Mouse (Mus musculus) ES-E14 (cell line): ENCODE data around the gene Psg16. TPM values are rescaled to one million over a fixed set of nuclear protein-coding genes. Genes with fewer than 3 reads are reported as not detected.

Source experiments
- DNase-seq: peaks from one replicate; pipeline ENCODE4 v3.0.0-alpha.2; 2013; ENCODE audit warnings: low read depth, low spot score
- H3K27ac ChIP-seq: 2 replicates; pipeline ENCODE4 v1.5.1; 2012; ENCODE audit warnings: low read depth, mild to moderate bottlenecking, low read length, moderate library complexity, mixed read lengths; ENCODE audit not compliant: poor library complexity, insufficient read depth, severe bottlenecking
- H3K36me3 ChIP-seq: 2 replicates; pipeline ENCODE4 v1.6.1; 2012; ENCODE audit warnings: mild to moderate bottlenecking, low read length, moderate library complexity, mixed read lengths; ENCODE audit not compliant: control insufficient read depth, poor library complexity, insufficient read depth, severe bottlenecking
- H3K4me1 ChIP-seq, 2 experiments: fragments of 150-350 bp in 1 of 2; sonication (generic) in 1 of 2; 2 replicates each; pipeline ENCODE4 v1.6.1; 2012; ENCODE audit warnings: low read length in 2 of 2, mild to moderate bottlenecking in 1 of 2, mixed read lengths in 1 of 2; ENCODE audit not compliant: control insufficient read depth in 2 of 2, insufficient read depth in 2 of 2, poor library complexity in 1 of 2
- H3K4me3 ChIP-seq, 2 experiments: fragments of 150-350 bp in 1 of 2; sonication (generic) in 1 of 2; 2 replicates each; pipeline ENCODE4 v1.5.1; 2012; ENCODE audit warnings: low read length in 2 of 2, low read depth in 1 of 2, mild to moderate bottlenecking in 1 of 2, mixed read lengths in 1 of 2; ENCODE audit not compliant: insufficient read depth in 1 of 2, poor library complexity in 1 of 2, severe bottlenecking in 1 of 2
- H3K9ac ChIP-seq: 2 replicates; pipeline ENCODE4 v1.6.1; 2012; ENCODE audit warnings: low read depth, mild to moderate bottlenecking, low read length, mixed read lengths; ENCODE audit not compliant: poor library complexity, insufficient read depth, severe bottlenecking
- H3K9me3 ChIP-seq: fragments of 150-350 bp; sonication (generic); 2 replicates; pipeline ENCODE4 v1.6.1; 2012; ENCODE audit warnings: low read depth, mild to moderate bottlenecking, low read length; ENCODE audit not compliant: control insufficient read depth, insufficient read depth
- CHD2 ChIP-seq: IDR thresholded peaks from 2 replicates; pipeline ENCODE4 v1.6.1; 2014; ENCODE audit warnings: mild to moderate bottlenecking, low read depth, low read length, inconsistent platforms
- HCFC1 ChIP-seq: IDR thresholded peaks from 2 replicates; pipeline ENCODE4 v1.6.1; 2012; ENCODE audit warnings: low read length, inconsistent platforms, borderline replicate concordance; ENCODE audit not compliant: insufficient read depth
- MAFK ChIP-seq: IDR thresholded peaks from 2 replicates; pipeline ENCODE4 v1.6.1; 2014; ENCODE audit warnings: mild to moderate bottlenecking, low read depth, low read length, inconsistent platforms; ENCODE audit not compliant: insufficient read depth
- ZC3H11A ChIP-seq: IDR thresholded peaks from 2 replicates; pipeline ENCODE4 v1.6.1; 2012; ENCODE audit warnings: low read depth, mild to moderate bottlenecking, inconsistent platforms, low read length, borderline replicate concordance
- ZNF384 ChIP-seq: IDR thresholded peaks from 2 replicates; pipeline ENCODE4 v1.6.1; 2012; ENCODE audit warnings: low read depth, low read length, inconsistent platforms
- in situ Hi-C, 2 experiments: fragments of 600-800 bp; cut with MboI; formaldehyde crosslinking; loops; one replicate each; pipeline ENCODE4 v1.15.1; 2025; ENCODE audit warnings: low sequenced_read_pairs in 2 of 2, inconsistent platforms in 1 of 2; ENCODE audit not compliant: unreplicated experiment in 2 of 2
- total RNA-seq: library from RNA; depleted of rRNA; stranded (reverse); fragments of 300-350 nt; gene quantifications from 2 replicates; pipeline ENCODE4 v1.2.3, GENCODE M21; 2012

The Psg16 gene
- total RNA-seq, 1 experiment = 0.31 TPM

DNA sequence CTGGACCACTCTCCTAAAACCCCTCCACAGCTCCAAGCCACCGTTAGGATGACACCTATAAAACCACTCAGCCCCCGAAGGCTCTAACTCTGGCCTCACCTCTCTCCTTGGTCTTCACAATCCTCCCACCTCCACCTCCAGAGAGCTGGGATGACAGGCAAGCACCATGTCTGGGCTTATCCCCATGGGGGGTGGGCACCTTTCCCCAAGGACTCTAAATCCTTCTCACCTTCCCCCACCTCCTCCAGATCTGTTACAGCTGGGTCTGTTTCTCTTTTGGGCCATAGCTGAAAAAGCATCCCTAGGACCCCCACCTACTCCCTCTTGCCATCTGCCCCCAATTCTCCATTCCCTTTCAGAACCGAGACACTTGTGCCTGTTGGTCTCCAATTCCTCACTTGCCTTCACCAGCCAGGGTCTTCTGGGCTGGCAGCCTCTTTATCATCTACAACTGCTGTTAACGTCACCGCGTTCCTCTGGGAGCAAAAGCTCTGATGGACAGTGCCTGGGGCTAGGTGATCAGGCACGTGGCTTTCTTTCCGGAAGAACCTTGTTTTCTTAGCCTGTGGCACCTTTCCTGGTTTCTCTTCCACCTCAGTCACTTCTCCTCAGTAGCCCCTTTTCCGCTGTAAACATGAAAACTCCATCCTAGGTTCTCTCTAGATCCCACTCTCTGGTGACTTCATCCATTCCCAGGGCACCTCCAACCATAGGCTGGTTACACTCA is 47.8 kb upstream of the Psg16 start:
- Histone ChIP-seq H3K4me3 (peak overlapping the region in 1 of 2 experiments; percentile 81; a peak in 1 of 4 replicates), H3K4me1 (peaks cover 0 to 14% of the 10 kb centered on the region in 2 experiments; a peak in 2 of 4 replicates), H3K9ac (peak overlapping the region; percentile 33; the same call in 1 of the 2 replicates), H3K36me3 (peaks cover 44% of the 10 kb centered on the region), H3K27ac (no peak overlapping the region), H3K9me3 (no peaks in the 10 kb centered on the region)
- DNase-seq = no peak
- in situ Hi-C loops = no loop called here
- TF ChIP-seq ZNF384 (no peak), ZC3H11A (no peak), HCFC1 (no peak), MAFK (no peak), CHD2 (no peak)

DNA sequence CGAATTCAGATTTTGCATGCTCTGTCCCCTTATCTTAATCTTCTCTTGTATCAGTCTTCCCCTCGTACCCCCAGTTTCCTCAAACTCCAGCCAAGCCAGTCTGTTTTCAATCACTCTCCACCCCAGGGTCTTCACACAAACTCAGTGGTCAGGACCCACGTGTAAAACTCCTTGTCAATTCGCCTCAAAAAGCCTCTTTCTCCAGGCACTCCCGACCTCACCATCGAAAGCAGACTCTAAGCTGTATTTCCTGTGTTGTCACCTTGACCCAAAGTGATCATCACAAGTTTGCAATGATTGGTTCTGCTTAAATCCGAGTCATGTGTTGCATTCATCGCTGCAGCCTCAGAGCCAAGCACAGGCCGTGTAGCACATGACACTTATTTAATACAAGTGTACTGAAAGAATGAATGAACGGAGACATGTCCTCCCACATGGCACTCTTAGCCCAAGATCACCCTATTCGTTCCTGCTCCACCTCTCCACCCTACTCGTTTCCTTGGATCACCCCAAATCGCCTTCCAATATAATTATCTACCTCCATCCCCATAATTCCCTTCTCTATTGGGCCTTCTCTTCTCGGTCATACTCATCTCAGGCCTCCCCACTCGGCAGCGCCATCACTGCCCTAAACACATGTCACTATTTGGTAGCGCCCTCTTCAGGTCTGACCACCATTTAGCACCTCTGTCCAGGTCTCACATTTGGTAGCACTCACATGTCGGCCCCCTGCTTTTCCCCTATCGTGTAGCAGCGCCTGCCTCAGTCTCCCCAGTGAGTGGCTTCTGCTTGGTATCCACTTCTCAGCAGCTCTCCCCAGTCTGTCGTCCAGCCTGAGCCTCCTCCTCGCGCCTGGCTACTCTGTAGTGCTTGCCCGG is 46.9 kb upstream of the Psg16 start:
- H3K36me3 ChIP-seq = peaks cover 35% of the 10 kb centered on the region
- no peak for TF ChIP-seq ZNF384
- no peak for TF ChIP-seq CHD2
- no peak for TF ChIP-seq MAFK
- TF ChIP-seq ZC3H11A = no peak
- no peak for TF ChIP-seq HCFC1
- in situ Hi-C loops = no loop called here
- H3K4me1 ChIP-seq = peaks cover 0 to 14% of the 10 kb centered on the region in 2 experiments; a peak in 2 of 4 replicates
- no peaks in the 10 kb centered on the region for H3K9me3 ChIP-seq
- peak overlapping the region; percentile 41; the same call in 1 of the 2 replicates for H3K27ac ChIP-seq
- H3K4me3 ChIP-seq = peak overlapping the region; percentile 81 to 94
- H3K9ac ChIP-seq = peak overlapping the region; percentile 86
- DNase-seq = peak; percentile 77

DNA sequence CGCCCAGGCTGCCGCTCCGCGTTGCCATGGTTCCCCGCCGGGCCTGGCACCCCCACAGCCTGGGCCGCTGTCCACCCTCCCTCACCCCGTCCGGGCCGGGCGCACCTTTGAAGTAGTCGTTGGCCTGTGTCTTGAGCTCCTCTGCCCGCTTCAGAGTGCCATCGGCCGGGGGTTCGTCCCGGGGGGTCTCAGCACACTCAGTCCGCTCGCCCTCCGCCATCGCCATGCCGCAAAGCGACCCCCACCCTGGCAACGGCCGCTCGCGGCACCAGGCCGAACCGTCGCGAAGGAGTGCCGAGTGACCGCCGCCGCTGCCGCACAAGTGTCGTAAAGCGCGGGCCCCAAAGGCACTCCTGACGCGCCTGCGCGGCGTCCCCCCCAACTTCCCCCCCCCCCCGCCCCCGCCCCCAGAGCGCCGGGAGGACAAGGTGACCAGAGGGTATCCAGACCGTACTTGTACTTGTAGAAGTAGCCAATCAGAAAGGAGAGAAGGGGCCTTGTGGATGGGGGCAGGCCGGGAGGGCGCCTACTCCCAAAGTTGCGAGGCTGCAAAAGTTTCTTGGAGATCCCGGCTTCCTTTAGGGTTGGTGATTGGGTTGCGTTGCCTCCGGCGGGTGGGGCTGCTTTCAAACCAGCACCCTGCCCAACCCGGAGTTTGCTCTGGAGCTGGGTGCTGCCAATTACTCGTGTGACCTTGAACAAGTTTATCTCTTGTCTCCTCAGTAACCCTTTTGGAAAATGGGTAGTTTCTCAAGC is 46.1 kb upstream of the Psg16 start, which contains the start of gene Ppp5c:
Ppp5c (minus strand) TSS at position 337 of the 756 bp plus-strand sequence.
- in situ Hi-C loops = no loop called here
- Histone ChIP-seq H3K36me3 (peaks cover 27% of the 10 kb centered on the region; the same call in 1 of the 2 replicates), H3K9ac (peak within 1 kb of the TSS; percentile 86), H3K4me1 (peaks cover 0 to 14% of the 10 kb centered on the region in 2 experiments; a peak in 2 of 4 replicates), H3K27ac (peak within 1 kb of the TSS; percentile 71), H3K4me3 (peak within 1 kb of the TSS; percentile 81 to 94), H3K9me3 (no peaks in the 10 kb centered on the region)
- TF ChIP-seq ZNF384 (no peak), CHD2 (no peak), MAFK (no peak), ZC3H11A (no peak), HCFC1 (no peak)
- peak; percentile 72 for DNase-seq

DNA sequence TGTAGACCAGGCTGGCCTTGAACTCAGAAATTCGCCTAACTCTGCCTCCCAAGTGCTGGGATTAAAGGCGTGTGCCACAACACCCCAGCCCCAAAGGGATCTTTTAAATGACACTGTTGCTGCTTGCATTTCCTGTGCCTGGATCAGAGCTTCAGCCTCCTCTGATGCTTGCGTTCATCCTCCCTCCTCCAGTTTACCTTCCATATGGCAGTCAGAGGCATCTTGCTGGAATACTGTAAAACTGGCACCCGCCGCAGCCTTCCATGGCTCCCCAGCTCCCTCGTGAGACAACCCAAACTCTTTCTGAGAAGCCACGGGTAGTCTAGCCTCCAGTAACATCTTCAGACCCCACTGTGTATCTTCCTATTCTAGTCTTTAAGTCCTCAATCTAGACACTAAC is 44.9 kb upstream of the Psg16 start:
- Histone ChIP-seq H3K9ac (no peak overlapping the region), H3K9me3 (no peaks in the 10 kb centered on the region), H3K4me3 (no peak overlapping the region), H3K4me1 (peaks cover 0 to 14% of the 10 kb centered on the region in 2 experiments; a peak in 2 of 4 replicates), H3K27ac (no peak overlapping the region), H3K36me3 (peaks cover 16% of the 10 kb centered on the region; the same call in 1 of the 2 replicates)
- TF ChIP-seq ZNF384 (no peak), MAFK (no peak), HCFC1 (no peak), CHD2 (no peak), ZC3H11A (no peak)
- in situ Hi-C loops = no loop called here
- DNase-seq = no peak
